Mouse (Mus musculus): Measurements from ENCODE around the gene Mesd.

DNA sequence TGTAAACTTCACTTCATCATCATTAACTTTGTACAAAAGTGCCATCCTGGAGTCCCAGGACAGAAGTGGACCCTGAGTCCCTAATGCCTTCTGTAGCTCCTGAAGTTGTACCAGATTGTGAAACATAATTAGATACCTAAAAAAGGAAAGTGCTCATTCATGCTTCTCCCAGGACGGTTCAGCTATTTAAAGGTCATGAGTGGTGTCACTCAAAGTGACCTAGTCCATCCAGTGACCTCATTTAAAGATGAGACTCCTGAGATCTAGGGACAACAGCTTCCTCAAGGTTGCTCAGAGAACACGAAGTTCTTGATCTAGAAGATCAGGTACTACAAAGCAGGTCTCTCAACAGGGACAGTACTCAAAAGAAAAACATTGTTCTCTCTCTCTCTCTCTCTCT is 20.7 kb upstream of the Mesd start:
- TF ChIP-seq POLR2A (IDR thresholded peaks at IDR 0.05; ENCODE audit: borderline replicate concordance, low read depth, low read length) (no peak), CTCF (IDR thresholded peaks at IDR 0.05; ENCODE audit: low read depth, low read length) (no peak)

Data from bone marrow macrophage, adult 2 months (primary cell).